Mouse (Mus musculus) CD8-positive naive resting alpha-beta T cell, adult 2 months (primary cell): ENCODE results near the gene Aanat.
"Not testable (repeated sequence)": the region's sequence is repeated elsewhere in the genome, so short reads cannot be mapped to it uniquely, and the experiment has no call there.

Experiments used
- DNase-seq, 2 experiments: peaks; one replicate each; pipeline ENCODE4 v3.0.0; 2022; ENCODE audit warnings: low read depth in 2 of 2, low spot score in 2 of 2

Aanat gene

DNA sequence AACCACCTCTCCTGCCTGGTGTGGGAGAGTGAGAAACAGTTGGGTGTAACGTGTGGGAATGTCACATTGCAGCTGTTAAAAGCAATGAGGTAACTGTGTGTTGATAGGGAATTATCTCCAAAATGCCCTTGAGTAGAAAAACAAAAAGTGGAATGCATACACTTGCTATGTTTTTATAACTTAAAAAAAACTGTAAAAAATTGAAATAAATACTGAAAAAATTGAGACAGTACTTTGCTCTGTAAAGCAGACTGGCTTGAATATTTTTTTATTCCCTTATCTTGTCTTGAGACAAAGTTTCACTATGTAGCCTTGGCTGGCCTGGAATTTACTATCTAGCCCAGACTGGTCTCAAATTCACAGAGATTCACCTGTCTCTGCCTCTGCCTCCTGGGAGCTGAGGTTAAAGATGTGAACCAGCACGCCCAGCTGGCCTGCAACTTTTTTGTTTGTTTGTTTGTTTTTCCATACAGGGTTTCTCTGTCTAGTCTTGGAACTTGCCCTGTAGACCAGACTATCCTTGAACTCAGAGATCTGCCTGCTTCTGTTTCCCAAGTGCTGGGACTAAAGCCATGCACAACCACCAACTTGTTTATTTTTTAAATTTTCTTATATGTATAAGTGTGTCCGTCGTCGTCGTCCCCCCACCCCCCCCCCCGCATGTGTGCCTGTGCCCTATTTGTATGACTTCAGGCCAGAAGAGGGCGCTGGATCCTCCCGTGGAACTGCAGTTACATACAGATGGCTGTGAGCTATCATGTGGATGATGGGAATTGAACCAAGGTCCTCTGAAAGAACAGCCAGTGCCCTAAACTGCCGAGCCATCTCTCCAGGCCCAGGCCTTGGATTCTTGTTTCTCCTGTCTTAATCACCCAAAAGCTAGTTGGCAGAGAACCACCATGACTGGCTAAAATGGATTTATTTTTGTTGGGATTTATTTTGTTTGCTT, 41.1 kb downstream of the Aanat start:
- DNase-seq = peak in 1 of 2 experiments; percentile 43

DNA sequence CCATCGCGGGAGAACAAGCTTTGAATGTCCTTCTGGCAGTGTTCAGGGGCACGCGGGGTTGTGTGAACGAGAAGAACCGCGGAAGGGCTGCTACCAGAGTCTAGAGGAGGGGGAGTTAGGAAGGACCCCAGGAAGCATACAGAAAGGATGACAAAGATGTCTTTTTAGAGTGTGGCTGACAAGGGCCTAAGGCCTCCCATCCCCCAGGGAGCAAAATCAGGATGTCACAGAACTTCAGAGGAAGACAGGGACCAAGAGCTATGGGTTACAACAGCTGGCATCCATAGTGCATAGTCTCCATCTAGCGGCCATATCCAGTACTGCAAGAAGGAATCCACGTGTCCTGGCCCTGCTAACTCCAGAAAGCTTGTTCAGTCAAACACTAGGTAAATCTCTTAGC, 42.5 kb downstream of the Aanat start:
- DNase-seq = peak; percentile 86 to 87

GRCm38 (mm10) chr11:116629472-116629871, 43.2 kb downstream of the Aanat start:
- DNase-seq = no peak

GRCm38 (mm10) chr11:116630171-116630965, 44.1 kb downstream of the Aanat start:
- no peak for DNase-seq

DNA sequence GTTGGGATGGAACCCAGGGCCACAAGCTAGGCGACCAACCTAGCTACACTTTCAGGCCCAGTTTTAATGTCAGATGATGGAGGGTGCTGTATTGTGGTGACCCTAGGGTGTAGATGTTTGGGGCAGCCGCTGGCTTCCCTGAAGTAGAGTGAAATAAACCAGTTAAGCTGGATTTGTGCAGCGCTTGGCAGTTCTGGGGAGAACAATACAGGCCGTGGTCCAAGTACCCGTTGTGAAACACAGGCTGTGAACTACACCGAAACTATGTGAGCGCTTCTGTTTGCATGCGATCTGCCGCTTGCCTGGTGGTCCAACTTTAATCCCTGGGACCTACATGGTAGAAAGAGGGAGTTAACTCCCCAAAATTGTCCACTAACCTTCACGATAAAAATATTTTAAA, 46.7 kb downstream of the Aanat start:
- DNase-seq = no peak

GRCm38 (mm10) chr11:116636607-116637006, 50.4 kb downstream of the Aanat start:
- DNase-seq = not testable (repeated sequence)

GRCm38 (mm10) chr11:116641168-116641567, 54.9 kb downstream of the Aanat start:
- DNase-seq = peak in 1 of 2 experiments; percentile 52

GRCm38 (mm10) chr11:116641731-116642130, 55.5 kb downstream of the Aanat start:
- DNase-seq = no peak

GRCm38 (mm10) chr11:116642681-116643578, 56.7 kb downstream of the Aanat start:
- DNase-seq = peak; percentile 84 to 86

DNA sequence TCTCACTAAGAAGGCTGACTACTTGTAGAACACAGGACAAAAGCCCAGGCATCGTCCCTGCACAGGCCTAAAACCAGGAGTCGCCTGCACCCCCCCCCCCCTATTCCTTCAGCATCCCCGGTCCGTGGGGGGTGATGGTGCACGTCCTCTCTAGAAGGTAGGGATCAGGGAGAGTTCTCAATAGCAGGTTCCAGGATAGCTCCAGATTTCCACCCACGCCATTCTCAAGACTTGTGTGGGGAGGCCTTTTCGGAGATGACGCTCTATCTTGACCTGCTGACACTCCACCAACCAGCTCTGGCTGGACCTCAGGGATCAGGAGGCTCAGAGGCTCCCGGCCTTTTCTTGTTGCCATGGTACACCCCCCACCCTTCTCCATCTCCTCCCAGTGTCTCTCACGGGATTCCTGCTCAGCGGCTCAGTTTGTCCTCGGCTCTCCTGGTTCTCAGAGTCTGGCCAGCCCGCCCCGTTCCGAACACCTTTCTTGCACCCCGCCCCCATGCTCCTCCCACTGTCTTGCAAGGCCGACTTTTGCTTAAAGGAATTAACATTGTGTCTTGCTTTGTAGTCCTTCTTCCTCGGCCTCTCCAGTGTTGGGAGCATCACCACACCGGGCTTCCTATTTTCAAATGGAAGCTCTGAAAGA, 57.5 kb downstream of the Aanat start:
- no peak for DNase-seq

DNA sequence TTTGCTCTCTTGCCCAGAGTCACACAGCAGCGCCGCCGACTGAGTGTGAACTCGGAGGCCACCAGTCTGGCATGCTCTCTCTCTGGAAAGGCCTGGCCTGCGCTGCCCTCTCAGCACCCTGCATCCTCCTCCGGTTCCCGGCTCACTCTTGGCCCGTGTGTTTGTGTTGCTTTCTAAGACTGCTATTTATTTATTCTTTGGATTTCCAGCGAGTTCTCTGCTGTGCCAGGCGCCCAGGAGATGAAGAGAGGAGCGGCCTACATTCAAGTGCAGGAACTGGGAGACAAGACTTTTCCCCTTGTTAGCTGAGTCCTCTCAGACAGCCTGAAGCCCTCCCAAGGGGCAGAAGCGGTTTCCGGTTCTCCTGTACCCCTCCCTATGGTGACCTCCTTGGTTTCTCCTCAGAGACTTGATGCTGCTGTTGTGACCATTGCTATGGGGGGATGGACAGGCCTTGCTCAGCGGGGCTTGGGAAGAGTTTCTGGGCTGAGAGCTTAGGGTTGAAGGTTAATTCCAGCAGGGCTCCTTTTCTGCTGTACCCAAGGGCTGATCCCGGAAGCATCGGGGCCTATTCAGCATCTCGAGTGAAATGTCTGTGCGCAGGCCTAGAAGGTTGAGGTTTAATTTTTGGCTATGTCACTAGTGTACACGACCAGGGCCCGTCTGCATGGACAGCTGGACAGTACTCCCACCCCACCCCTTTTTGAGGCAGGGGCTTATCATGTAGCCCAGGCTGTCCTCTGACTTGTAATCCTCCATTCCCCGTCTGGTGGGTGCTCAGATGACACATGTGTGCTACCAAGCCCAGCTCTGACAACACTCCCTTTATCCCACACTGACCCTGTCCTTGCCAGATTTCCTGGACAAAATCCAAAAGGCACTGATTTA, 58.2 kb downstream of the Aanat start:
- no peak for DNase-seq

GRCm38 (mm10) chr11:116645446-116646110, 59.3 kb downstream of the Aanat start:
- DNase-seq = no peak

GRCm38 (mm10) chr11:116646136-116646535, 59.9 kb downstream of the Aanat start:
- DNase-seq = no peak

DNA sequence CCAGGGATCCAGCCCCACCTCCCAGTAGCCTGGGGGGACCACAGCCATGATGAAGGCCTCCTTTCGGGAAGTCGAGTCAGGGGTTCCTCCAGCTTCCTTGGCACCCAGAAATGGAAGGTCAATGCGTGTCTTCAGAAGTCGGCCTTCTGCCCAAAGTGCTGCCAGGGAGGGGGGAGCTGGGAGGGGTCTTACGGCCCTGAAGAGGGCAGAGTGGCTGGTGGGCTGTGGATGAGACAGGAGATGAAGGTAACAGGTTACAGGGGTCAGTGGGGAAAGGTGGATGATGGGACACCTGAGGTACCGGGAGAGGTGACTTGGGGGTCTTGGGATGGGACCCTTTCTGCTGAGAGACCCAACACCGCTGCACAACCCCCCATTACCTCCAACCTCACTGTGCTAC, 60.5 kb downstream of the Aanat start:
- no peak for DNase-seq
